Mouse (Mus musculus): ENCODE results near the gene Hat1.
A peak's percentile ranks its signal among the peaks of the same experiment; 100 is the strongest.
"Not testable (repeated sequence)": the region's sequence is repeated elsewhere in the genome, so short reads cannot be mapped to it uniquely, and the experiment has no call there.

Gene Hat1

DNA sequence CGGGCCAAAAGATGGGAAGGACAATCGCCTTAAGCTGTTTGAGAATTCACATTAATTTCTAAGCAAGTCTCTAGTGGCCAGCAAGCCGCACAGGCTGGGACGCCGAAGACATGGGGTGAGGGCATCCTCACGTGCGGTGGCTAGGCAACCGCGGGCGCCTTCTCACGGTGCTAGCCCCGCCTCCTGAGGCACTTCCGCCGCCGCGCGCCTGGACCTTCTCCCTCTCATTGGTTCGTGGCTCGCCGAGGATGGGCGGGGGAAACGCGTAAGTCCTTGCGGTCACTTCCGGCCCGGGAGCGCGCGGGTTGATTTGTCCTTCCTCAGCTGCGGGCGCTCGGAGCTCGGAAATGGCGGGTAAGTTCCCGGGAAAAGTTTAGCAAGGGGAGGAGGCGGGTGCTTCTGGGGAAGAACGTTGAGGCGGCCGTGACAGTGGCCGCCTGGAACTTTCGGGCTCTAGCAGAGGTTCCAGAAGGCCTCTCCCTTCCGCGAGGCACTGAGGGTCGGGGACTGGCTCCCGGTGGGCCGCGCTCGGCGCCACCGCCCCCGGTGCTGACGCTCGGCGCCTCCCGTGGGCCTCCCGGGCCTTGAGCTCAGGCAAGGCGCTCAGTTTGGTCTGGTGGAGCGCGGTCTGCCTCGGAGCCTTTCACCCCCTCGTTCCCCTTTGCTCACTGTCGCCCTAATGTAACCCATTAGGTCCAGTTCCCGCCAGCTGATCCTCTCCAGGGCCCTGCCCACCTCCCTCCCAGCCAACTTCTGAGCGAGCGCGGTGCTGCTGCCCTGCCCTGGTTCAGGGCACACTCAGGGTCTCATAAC, at the start of gene Hat1:
Gene Hat1 (plus strand): TSS at position 8 of the 813 bp plus-strand sequence.
- peak; percentile 95 for DNase-seq

GRCm38 (mm10) chr2:71340126-71340525, 48.6 kb upstream of the Hat1 start:
- DNase-seq, result no peak

GRCm38 (mm10) chr2:71343884-71344640, 44.7 kb upstream of the Hat1 start:
- no peak for DNase-seq

- no peak for DNase-seq
These were observed 41.6 kb upstream of the Hat1 start for GRCm38 (mm10) chr2:71347160-71347559.

DNA sequence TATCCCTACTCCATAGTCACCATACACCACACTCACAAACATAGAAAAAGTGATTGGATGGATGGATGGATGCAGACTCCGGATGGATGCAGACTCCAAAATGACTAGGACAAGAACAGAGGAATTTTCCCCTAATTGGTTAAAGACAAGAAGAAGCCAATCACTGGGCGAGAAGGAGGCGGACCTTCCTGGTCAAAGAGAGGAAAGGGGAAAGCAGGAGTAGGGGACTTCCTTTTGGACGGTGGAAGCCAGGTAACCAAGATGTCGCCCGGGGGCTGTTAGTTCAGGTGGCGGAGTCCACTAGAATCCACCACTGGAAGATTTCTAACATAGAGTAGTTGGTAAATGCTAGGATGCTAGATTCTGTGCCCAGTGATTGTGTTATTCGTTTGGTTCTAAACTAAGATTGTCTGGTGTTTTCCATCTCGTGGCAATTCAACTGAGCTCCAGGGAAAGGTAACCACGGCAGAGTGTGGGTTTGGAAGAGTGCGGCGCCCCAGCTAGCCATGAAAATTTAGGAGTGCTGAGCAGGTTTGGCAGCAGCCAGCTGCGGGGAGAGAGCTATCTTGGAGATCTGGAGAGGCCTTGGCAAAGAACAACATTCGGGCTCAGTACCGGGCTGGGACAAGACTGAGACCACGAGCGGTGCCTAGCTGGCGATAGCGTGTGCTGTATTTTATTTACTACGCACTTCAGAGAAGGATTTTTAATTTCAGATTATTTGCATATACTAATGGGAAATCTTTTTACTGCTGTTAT, 40.8 kb upstream of the Hat1 start:
- DNase-seq, result no peak

GRCm38 (mm10) chr2:71349511-71349910, 39.2 kb upstream of the Hat1 start:
- no peak for DNase-seq

- no peak for DNase-seq
These were observed 38.6 kb upstream of the Hat1 start for GRCm38 (mm10) chr2:71350181-71350580.

DNA sequence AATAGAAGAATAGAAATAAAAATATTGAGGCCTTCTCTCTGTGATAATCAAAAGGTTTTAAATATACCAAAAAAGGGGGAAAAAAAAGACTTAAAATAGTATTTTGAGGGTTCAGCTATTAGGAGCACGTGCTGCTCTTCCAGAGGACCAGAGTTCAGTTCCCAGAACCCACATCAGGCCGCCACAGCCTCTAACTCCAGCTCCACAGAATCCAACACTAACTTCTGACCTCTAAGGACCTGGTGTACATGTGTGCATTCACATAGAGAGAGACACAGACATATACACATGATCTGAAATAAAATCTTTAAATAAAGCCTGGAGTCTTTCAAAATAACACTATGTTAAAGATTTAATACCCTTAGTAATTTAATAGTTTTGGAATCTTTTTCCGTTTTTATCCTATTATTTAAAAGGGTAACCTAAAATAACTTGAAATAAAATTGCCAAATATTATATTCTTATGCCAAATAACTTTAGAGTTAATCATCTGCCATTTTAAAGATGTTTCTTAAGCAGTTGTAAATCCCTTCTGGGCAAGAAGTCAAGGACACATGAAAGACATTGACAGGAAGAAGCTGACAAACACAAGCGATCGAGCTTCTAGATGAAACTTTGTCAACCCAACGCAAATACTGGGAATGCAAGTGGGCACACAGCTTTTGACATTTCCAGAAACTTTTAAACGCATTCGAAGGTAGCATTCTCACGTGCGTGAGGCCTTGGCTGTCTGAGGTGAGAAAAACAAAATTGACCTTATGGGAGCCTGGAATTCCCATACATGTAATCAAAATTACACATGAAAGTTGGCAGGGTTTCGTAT, 37.6 kb upstream of the Hat1 start:
- DNase-seq, result no peak

- no peak for DNase-seq
These were observed 37.1 kb upstream of the Hat1 start for GRCm38 (mm10) chr2:71351727-71351987.

GRCm38 (mm10) chr2:71353306-71354054, 35.3 kb upstream of the Hat1 start:
- DNase-seq, result peak; percentile 17

- DNase-seq, result no peak
These were observed 34.7 kb upstream of the Hat1 start for GRCm38 (mm10) chr2:71354055-71354425.

- no peak for DNase-seq
These were observed 30.4 kb upstream of the Hat1 start for GRCm38 (mm10) chr2:71358347-71358746.

DNA sequence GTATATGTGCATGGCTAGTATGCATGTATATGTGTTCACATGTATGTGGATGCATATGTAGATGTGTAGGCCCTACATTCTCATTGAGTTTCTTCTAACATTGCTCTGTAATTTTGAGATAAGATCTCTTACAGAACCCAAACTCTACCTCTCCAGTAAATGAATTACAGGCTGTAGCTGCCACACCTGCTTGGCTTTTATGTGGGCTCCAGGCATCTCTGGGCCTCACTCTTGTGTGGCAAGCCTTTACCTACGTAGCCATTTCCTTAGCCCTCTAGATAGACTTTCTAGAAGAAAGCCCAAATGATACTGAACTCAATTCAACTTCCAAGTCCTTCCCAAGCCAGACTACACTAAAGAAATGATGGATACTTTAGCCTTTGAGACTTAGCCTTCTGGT, 28.6 kb upstream of the Hat1 start:
- peak; percentile 59 for DNase-seq

DNA sequence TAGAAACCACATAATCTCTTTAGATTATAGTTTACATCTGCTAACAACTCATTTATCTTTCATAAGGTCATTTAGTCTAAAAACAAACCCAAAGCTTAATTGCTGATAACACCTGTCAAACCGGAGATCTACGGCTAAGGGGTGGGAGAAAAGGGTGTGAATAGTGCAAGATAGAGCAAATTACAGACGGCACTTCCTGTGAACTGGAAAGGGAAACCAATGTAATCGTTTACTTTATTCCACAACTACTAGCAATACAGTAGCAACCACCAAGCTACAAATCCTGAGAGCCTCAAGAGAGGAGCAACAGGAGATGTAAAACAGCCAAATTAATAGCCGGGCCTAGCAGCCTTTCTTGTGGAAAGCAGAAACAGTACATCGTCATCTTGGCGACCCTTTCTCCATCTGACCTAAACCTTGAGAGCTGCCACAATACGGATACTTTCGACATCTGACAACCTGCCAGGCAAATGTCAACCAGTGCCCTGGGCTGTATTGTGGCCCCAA, 22.1 kb upstream of the Hat1 start:
- no peak for DNase-seq

DNA sequence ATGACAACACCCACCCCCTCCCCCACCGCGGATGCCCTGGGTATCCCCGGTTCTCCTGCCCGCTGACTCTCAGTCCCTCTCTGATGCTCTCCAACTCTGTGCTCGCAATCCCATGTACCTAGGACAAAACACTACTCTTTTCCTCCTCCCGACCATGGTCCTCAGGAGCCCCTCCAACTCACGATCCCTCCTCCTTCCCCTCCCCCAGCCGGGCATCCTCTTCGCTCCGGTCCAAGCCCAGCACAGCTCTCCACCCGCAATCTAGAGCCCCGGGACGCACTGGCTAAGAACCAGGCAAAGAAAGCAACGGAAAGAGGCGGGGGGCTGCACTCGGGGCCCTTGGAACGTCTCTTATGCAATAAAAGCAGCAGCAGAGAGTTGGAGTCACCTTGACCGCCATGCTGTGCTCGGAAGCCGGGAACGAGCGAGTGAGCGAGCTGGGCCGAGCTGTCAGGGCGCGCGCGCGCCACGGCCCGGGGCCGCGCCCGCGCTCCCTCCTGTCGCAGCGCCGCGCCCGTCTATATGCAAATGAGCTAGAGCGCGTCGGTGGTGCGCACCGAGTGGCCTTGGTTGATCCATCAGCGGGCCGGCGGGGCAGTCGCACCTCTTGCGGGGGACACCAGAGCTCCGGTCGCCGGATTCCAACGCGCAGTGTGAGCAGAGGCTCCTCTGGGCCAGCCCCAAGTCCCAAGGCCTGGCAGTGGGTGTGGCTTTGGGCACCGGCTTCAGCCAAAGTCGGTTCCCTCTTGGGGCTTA, 21.5 kb upstream of the Hat1 start, which contains the start of gene Slc25a12:
Gene Slc25a12 (minus strand): TSS at position 625 of the 756 bp plus-strand sequence.
- DNase-seq, result peak; percentile 74

DNA sequence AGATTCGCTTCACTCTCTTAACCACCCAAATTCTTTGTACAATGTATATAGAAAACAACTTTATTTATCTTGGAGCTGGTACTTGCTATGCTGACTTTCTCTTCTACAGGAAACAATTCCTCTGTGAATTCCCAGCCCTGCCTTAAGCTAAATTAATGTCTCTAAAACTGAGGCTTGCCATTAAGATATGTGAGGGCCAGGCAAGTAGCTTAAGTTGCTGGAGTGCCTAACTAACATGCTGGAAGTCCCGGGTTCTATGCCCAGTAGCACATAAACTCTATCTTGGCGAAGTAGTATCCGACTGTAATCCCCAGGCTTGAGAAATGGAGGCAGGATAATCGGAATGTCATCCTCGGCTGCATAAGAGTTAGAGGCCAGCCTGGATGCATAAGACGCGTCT, 20.7 kb upstream of the Hat1 start:
- no peak for DNase-seq

GRCm38 (mm10) chr2:71371790-71372189, 17.0 kb upstream of the Hat1 start:
- DNase-seq, result no peak

DNA sequence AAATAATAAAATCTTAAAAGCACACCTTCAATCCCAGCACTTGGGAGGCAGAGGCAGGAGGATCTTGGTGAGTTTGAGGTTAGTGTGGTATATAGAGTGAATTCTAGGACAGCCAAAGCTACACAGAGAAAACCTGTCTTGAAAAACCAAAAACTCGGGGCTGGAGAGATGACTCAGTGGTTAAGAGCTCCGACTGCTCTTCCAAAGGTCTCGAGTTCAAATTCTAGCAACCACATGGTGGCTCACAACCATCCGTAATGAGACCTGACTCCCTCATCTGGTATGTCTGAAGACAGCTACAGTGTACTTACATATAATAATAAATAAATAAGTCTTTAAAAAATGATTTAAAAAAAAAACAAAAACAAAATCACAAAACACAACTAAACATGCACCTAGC, 16.5 kb upstream of the Hat1 start:
- DNase-seq, result not testable (repeated sequence)

GRCm38 (mm10) chr2:71374275-71375155, 14.2 kb upstream of the Hat1 start:
- no peak for DNase-seq

- no peak for DNase-seq
These were observed 12.3 kb upstream of the Hat1 start for GRCm38 (mm10) chr2:71376433-71376906.
